Mouse (Mus musculus) midbrain, embryonic 15.5 days (tissue): ENCODE results near the gene Ndufv3. TPM values are rescaled to one million over a fixed set of nuclear protein-coding genes. Genes with fewer than 3 reads are reported as not detected.
A peak's percentile ranks its signal among the peaks of the same experiment; 100 is the strongest.
"Not testable (repeated sequence)": the region's sequence is repeated elsewhere in the genome, so short reads cannot be mapped to it uniquely, and the experiment has no call there.

Source experiments
- ATAC-seq: fragments of 200-750 bp; cut with Nextera tagmentation; replicated peaks from 2 replicates; pipeline ENCODE4 v1.8.0; 2017; ENCODE audit warnings: moderate TSS enrichment
- H3K27ac ChIP-seq: fragments of 300-500 bp; sonication (generic); 2 replicates; pipeline ENCODE4 v1.5.1; 2015; ENCODE audit warnings: mild to moderate bottlenecking, inconsistent platforms
- H3K27me3 ChIP-seq: fragments of 300-500 bp; sonication (generic); replicated peaks from 2 replicates; pipeline ENCODE4 v1.6.1; 2015; ENCODE audit warnings: inconsistent platforms
- H3K36me3 ChIP-seq: fragments of 300-500 bp; sonication (generic); replicated peaks from 2 replicates; pipeline ENCODE4 v1.6.1; 2015; ENCODE audit warnings: inconsistent platforms
- H3K4me1 ChIP-seq: fragments of 300-500 bp; sonication (generic); 2 replicates; pipeline ENCODE4 v1.6.1; 2015; ENCODE audit warnings: inconsistent platforms
- H3K4me2 ChIP-seq: fragments of 300-500 bp; sonication (generic); 2 replicates; pipeline ENCODE4 v1.6.1; 2015; ENCODE audit warnings: inconsistent platforms, mild to moderate bottlenecking, moderate library complexity
- H3K4me3 ChIP-seq: fragments of 300-500 bp; sonication (generic); 2 replicates; pipeline ENCODE4 v1.5.1; 2015; ENCODE audit warnings: mild to moderate bottlenecking, inconsistent platforms
- H3K9ac ChIP-seq: fragments of 300-500 bp; sonication (generic); 2 replicates; pipeline ENCODE4 v1.6.1; 2015; ENCODE audit warnings: mild to moderate bottlenecking, inconsistent platforms
- H3K9me3 ChIP-seq: fragments of 300-500 bp; sonication (generic); 2 replicates; pipeline ENCODE4 v1.6.1; 2016; ENCODE audit warnings: inconsistent platforms
- WGBS: fragments of 180-500 bp; shearing (Covaris S2); methylation state at CpG from one replicate; pipeline ENCODE4 v1.1.7; 2015; ENCODE audit warnings: mixed read lengths; 5-methylcytosine and 5-hydroxymethylcytosine counted together
- polyA plus RNA-seq: library from polyadenylated mRNA; unstranded; fragments of >200 nt; fragmentation: Nextera tagmentation; extraction: Ambion mirVana; gene quantifications from 2 replicates; pipeline ENCODE4 v1.2.1, GENCODE M21; 2015

Ndufv3 gene
- polyA plus RNA-seq, 1 experiment from 2014 or later = 433 TPM

DNA sequence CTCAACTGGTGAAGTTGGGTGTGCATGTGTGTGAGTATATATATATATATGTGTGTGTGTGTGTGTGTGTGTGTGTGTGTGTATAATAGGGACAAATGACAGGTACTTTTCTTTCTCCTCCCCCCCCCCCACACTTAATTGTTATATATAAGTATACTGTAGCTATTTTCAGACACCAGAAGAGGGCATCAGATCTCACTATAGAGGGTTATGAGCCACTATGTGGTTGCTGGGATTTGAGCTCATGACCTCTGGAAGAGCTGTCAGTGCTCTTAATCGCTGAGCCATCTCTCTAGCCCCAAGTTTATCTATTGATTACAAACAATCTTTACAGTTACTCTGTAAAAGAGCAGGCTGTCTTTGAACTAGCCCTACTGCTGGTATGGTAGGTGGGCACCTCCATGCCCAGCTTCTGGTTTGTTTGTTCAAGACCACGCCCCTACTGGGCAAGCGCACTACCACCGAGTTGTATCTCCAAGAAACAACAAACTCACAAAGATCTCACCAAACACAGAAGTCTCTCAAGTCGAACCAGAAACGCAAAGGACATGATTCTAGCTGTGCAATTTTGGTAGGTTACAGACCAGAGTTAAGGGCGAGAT, 470 bp upstream of the Ndufv3 start:
- Histone ChIP-seq H3K27me3 (no peaks in the 10 kb centered on the region), H3K4me2 (peak overlapping the region; percentile 49), H3K27ac (peak overlapping the region; percentile 75), H3K9ac (no peak overlapping the region), H3K9me3 (no peaks in the 10 kb centered on the region), H3K4me1 (peaks cover 34% of the 10 kb centered on the region), H3K36me3 (peaks cover 3% of the 10 kb centered on the region; the same call in 1 of the 2 replicates), H3K4me3 (peak overlapping the region; percentile 51)
- ATAC-seq = peak; percentile 73
- WGBS = 3% methylated on average over 7 of the region's 7 CpGs

DNA sequence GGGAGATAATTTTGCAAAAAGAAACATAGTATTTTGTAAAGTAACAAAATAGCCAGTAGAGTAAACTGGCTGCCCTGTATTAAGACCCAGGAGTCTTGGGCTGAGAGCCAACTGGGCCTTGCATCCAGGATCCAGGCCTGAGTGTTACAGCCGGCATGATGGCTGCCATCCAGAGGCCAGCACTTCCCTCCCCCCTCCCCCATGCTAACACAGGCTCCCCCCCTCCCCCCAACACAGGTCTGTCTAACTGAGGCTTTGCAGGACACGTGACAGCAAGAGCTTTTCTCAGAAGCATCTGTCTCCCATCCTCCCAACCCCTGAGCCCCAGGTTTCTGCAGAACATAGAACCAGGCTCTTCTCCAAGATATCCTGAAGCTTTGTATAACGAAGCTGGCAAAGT, 980 bp downstream of the Ndufv3 start:
- H3K36me3 ChIP-seq = peaks cover 3% of the 10 kb centered on the region; the same call in 1 of the 2 replicates
- H3K4me3 ChIP-seq = peak overlapping the region; percentile 51
- WGBS = 19% methylated on average over 3 of the region's 3 CpGs
- no peak overlapping the region; the same call in 1 of the 2 replicates for H3K9ac ChIP-seq
- H3K27me3 ChIP-seq = no peaks in the 10 kb centered on the region
- ATAC-seq = 0 out of 2 replicates have a peak, but pooled peaks have one; percentile 20
- peaks cover 38% of the 10 kb centered on the region for H3K4me1 ChIP-seq
- no peaks in the 10 kb centered on the region for H3K9me3 ChIP-seq
- H3K4me2 ChIP-seq = peak overlapping the region; percentile 49
- H3K27ac ChIP-seq = peak overlapping the region; percentile 75

DNA sequence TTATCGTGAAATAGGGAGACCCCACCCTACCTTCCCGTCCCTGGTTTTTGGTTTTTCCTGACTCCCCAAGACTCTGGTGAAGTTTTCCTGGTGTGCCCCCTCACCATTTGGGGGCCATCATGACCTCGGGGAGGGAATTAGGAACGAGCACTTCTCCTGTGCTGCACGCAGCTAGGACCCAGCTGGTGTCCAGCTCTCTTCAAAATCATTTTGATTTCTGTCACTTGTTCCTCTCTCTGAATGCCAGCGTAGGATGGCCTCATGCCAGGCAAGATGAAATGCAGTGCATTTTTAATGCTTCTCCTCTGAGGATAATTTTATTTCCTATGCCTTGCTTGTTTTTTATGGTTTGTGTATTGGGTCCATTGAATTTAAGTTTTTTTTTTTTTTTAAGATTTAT, 2.0 kb downstream of the Ndufv3 start:
- H3K27ac ChIP-seq = 0 out of 2 replicates have a peak overlapping the region, but pooled peaks have one; percentile 75
- peaks cover 5% of the 10 kb centered on the region; the same call in 1 of the 2 replicates for H3K36me3 ChIP-seq
- WGBS = 77% methylated on average over 6 of the region's 6 CpGs
- H3K4me2 ChIP-seq = no peak overlapping the region
- no peak overlapping the region for H3K4me3 ChIP-seq
- peaks cover 38% of the 10 kb centered on the region for H3K4me1 ChIP-seq
- no peak overlapping the region for H3K9ac ChIP-seq
- H3K27me3 ChIP-seq = no peaks in the 10 kb centered on the region
- ATAC-seq = no peak
- H3K9me3 ChIP-seq = no peaks in the 10 kb centered on the region

DNA sequence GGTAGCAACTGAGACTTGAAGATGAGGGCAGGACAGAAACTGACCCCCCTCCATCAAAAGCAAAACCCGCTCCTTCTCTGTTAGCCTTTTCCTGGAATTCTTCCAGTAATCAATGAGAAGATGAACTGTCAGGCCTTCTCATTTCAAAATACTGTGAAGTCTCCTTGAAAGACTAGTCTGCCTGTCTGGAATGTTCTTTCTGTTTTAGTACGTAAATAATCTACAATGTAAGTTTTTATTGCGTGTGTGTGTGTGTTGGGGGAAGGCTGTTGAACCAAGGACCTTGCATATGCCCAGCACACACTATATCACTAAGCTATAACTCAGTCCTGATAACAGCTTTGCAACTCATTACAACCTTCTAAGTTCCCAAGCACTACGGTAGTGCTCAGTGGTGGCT, 5.2 kb downstream of the Ndufv3 start:
- no peak for ATAC-seq
- Histone ChIP-seq H3K27me3 (no peaks in the 10 kb centered on the region), H3K4me3 (no peak overlapping the region), H3K9ac (no peak overlapping the region), H3K4me2 (no peak overlapping the region), H3K27ac (no peak overlapping the region), H3K36me3 (peaks cover 26% of the 10 kb centered on the region; the same call in 1 of the 2 replicates), H3K4me1 (peaks cover 32% of the 10 kb centered on the region), H3K9me3 (no peaks in the 10 kb centered on the region)
- 96% methylated on average over 4 of the region's 4 CpGs for whole genome bisulfite sequencing

DNA sequence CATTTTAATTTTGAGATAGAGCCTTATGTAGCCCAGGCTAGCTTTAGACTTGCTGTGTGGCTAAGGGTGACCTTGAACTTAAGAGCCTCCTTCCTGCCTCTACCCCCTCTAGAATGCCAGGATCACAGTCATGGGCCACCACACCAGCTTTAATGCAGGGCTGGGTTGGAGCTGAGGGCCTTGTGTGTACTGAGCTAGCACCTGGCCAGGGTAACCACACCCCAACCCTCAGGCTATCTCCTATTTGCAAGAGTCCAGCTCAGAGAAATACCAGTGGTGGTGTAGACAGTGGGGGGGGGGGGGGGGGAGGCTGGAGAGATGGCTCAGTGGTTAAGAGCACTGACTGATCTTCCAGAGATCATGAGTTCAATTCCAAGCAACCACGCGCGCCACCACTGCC, 5.9 kb downstream of the Ndufv3 start:
- Histone ChIP-seq H3K4me2 (no peak overlapping the region), H3K9me3 (no peaks in the 10 kb centered on the region), H3K4me1 (peaks cover 28% of the 10 kb centered on the region), H3K27me3 (no peaks in the 10 kb centered on the region), H3K9ac (no peak overlapping the region), H3K36me3 (peaks cover 27% of the 10 kb centered on the region; the same call in 1 of the 2 replicates), H3K4me3 (no peak overlapping the region), H3K27ac (no peak overlapping the region)
- ATAC-seq = no peak
- WGBS = 98% methylated on average over 3 of the region's 3 CpGs

DNA sequence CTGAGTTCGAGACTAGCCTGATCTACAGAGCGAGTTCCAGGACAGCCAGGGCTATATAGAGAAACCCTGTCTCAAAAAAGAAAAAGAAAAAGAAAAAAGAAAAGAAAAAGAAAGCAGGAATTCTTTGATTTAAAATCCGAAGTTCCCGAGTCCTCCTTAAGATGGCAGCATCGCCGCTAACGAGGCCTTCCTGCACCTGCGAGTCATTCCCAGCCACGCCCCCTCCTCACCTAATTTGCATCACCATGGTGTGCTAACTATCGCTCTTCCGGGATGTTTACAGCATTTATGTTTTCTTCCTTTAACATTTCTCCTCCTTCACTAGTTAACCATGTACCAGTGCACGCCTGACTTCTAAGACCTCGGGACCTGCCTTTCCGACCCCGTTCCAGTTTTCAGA, 9.4 kb downstream of the Ndufv3 start:
- peaks cover 30% of the 10 kb centered on the region; the same call in 1 of the 2 replicates for H3K36me3 ChIP-seq

DNA sequence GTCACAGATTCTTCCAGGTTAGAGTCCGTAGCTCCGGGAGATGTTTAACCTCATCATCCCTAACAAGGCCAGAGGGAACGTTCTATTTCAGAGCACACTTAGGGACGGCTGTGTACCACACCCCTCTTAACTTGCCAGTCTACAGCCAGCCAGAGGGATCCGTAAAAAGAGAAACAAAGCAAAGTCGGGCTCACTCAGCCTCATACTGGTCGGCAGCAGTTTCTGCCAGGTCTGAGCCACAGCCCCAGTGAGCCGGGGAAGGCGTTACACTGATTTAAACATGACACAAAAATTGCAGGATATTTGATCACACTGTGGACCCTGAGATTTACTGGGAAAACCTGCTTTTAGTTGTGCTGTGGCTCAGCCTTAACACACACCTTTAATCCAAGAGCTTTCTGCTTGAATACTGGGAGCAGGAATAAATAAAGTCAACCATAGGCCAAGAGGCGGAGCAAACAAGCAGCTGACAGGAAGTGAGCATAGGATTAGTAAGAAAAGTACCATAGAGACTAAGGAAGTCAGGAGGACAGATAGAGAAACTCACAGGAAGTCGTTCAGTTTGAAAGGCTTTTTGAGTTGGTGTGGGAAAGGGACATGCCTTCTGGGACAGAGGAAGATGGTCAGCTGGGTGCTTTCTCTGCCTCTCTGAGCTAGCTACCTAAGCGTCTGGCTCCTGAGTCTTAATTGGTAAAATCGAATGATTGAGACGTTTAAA, 11.7 kb downstream of the Ndufv3 start:
- Histone ChIP-seq H3K9ac (no peak overlapping the region), H3K27me3 (no peaks in the 10 kb centered on the region), H3K4me1 (peaks cover 14% of the 10 kb centered on the region), H3K36me3 (peaks cover 30% of the 10 kb centered on the region; the same call in 1 of the 2 replicates), H3K9me3 (no peaks in the 10 kb centered on the region), H3K4me2 (no peak overlapping the region), H3K4me3 (no peak overlapping the region), H3K27ac (no peak overlapping the region)
- WGBS = 91% methylated on average over 14 of the region's 14 CpGs
- ATAC-seq = no peak

More for the DNA sequence above, 9.4 kb downstream of the Ndufv3 start:
- Histone ChIP-seq H3K9ac (no peak overlapping the region), H3K4me3 (no peak overlapping the region), H3K4me1 (peaks cover 5% of the 10 kb centered on the region), H3K4me2 (peak overlapping the region; percentile 15; the same call in 1 of the 2 replicates), H3K9me3 (no peaks in the 10 kb centered on the region), H3K27me3 (no peaks in the 10 kb centered on the region), H3K27ac (no peak overlapping the region)
- ATAC-seq = peak; percentile 54; the same call in 1 of the 2 replicates
- 26% methylated on average over 15 of the region's 15 CpGs for WGBS

DNA sequence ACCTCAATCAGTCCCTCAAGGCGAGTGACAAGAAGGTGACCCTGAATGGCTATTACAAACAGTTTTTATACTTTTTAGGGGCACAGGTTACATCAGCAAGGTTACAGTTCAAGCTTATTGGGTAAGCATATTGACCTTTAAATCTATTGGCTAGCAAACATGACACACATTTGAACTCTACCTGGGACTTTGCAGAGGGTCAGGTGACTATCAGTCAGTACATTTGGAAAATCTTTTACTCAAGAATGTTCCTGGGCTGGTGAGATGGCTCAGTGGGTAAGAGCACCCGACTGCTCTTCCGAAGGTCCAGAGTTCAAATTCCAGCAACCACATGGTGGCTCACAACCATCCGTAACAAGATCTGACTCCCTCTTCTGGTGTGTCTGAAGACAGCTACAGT, 12.4 kb downstream of the Ndufv3 start:
- not testable (repeated sequence) for H3K27ac ChIP-seq, H3K4me3 ChIP-seq, H3K4me2 ChIP-seq, H3K9me3 ChIP-seq, H3K27me3 ChIP-seq, H3K9ac ChIP-seq, ATAC-seq
- H3K4me1 ChIP-seq = peaks cover 14% of the 10 kb centered on the region
- peaks cover 24% of the 10 kb centered on the region; the same call in 1 of the 2 replicates for H3K36me3 ChIP-seq
- WGBS = 92% methylated on average over 4 of the region's 4 CpGs

DNA sequence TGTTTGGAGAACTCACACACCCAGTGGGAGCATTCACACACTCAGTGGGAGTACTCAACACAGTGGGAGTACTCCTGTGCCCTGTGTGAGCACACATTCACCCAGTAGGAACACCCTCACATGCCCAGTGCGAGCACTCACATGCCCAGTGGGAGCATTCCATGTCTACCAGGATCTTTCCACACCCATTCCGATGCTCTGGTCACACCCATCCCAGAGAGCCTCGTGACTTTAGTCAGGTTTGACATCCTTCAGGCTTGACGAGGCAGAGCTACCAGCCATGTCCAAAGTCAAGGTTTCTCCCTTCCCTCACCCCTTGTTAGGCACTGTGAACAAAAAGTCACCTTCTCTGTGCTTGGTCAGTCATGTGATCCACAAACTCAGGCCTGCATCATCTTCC, 15.4 kb downstream of the Ndufv3 start:
- Histone ChIP-seq H3K4me3 (no peak overlapping the region), H3K27me3 (no peaks in the 10 kb centered on the region), H3K4me1 (peaks cover 14% of the 10 kb centered on the region), H3K36me3 (peaks cover 7% of the 10 kb centered on the region; the same call in 1 of the 2 replicates), H3K27ac (peak overlapping the region; percentile 84), H3K4me2 (peak overlapping the region; percentile 13; the same call in 1 of the 2 replicates), H3K9me3 (no peaks in the 10 kb centered on the region), H3K9ac (no peak overlapping the region)
- peak; percentile 32 for ATAC-seq
- WGBS = 56% methylated on average over 4 of the region's 4 CpGs

DNA sequence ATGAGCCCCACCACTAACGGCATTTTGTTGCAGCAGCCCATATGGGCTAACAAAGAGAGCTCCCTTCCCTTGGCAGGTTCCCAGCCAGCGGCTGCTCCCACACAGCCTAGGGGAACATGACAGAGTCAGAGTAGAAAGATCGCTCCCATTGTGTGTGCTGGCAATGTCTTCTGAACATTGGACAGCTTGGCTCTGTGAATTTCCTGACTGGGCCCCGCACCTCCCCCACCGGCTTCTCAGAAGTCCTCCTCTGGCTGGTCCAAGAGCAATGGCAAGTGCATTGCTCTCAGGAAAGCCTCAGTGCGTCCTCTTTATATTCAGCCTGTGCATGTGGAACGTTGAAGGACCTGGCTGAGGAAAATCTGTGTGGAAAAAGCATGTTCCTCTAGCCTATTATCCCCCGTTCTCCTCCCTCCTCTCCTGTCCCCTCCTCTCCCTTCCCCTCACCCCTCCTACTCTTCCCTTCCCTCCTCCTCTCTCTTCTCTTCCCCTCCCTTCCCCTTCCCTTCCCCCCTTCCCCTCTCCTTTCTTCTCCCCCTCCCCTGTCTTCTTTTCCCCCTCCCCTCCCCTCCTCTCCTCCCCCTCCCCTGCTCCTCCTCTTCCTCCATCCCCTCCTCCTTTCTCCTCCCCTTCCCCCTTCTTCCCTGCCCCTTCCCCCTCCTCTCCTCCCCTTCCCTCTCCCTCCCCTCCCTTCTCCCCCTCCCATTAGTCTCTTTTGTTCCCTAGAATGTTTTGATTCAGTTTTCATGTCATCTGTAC, 16.1 kb downstream of the Ndufv3 start:
- H3K27ac ChIP-seq = peak overlapping the region; percentile 84
- H3K4me1 ChIP-seq = peaks cover 14% of the 10 kb centered on the region
- no peaks in the 10 kb centered on the region for H3K9me3 ChIP-seq
- peak overlapping the region; percentile 13; the same call in 1 of the 2 replicates for H3K4me2 ChIP-seq
- H3K9ac ChIP-seq = no peak overlapping the region
- H3K4me3 ChIP-seq = no peak overlapping the region
- H3K36me3 ChIP-seq = peaks cover 4% of the 10 kb centered on the region; the same call in 1 of the 2 replicates
- peak; percentile 85 for ATAC-seq
- no peaks in the 10 kb centered on the region for H3K27me3 ChIP-seq
- WGBS = 16% methylated on average over 8 of the region's 8 CpGs

DNA sequence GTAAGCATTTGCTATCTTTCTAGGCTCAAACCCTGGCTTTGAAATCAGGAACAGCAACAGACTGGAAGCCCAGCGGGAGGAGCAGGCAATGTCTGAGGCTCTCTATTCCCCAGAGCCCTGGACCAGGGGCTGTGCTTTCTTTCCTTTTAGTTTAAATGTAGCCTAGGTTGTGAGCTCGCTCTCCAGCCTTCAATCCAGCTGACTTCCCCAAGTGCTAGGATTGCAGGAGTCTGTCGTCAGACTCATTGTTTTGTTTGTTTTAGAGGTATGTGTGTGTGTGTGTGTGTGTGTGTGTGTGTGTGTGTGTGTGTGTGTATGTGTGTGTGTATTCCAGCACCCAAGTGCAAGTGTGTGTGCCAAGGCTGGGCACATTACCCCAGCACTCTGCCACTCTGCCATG, 20.2 kb downstream of the Ndufv3 start:
- H3K4me3 ChIP-seq = no peak overlapping the region
- no peaks in the 10 kb centered on the region for H3K9me3 ChIP-seq
- WGBS = 66% methylated on average over 3 of the region's 3 CpGs
- no peak for ATAC-seq
- peaks cover 10% of the 10 kb centered on the region for H3K4me1 ChIP-seq
- no peak overlapping the region for H3K27ac ChIP-seq
- H3K4me2 ChIP-seq = no peak overlapping the region
- H3K27me3 ChIP-seq = no peaks in the 10 kb centered on the region
- H3K9ac ChIP-seq = no peak overlapping the region
- no peaks in the 10 kb centered on the region for H3K36me3 ChIP-seq
